Mouse (Mus musculus) liver, adult 2 months (tissue): Measurements from ENCODE around the gene Clec16a.

Experiments used
- CTCF ChIP-seq: fragments of 200-500 bp; IDR thresholded peaks from 2 replicates; pipeline ENCODE4 v1.5.1; 2011; ENCODE audit warnings: low read depth, low read length, control low read depth
- POLR2A ChIP-seq: fragments of 200-500 bp; IDR thresholded peaks from 2 replicates; pipeline ENCODE4 v1.6.1; 2011; ENCODE audit warnings: low read length, control low read depth; ENCODE audit not compliant: insufficient read depth; ENCODE audit errors: extremely low read depth

DNA sequence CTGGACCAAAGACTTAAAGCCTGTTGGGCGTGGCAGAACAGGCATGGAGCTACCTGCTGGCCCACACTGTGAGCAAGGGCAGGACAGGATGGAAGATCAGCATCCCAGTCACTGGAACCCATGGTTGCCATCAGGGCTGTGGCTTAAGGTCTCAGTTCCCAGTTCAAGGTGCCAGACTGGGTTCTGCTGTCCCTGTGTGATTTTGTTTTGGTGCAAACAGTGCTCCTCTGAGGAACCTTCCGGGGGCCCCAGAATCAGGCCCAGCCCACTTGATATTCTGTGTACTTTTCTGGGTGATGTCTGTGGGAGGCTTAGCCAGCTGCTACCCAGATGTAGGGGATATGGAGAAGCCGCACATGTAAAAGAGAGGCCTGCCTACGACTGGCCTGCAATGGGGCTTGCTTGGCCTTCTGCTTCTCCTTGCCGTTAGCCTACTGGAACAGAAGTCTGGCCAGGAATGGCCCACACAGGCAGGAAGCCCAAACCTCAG lies 235.5 kb downstream of the Clec16a start:
- TF ChIP-seq POLR2A (no peak), CTCF (no peak)
